Comparison of ENCODE assay signal across 9 mouse cellular contexts in genomic region chr13:55591961-55592490, GRCm38 (mm10). TPM values are rescaled to one million over a fixed set of nuclear protein-coding genes. Genes with fewer than 3 reads are reported as not detected.
A peak's percentile ranks its signal among the peaks of the same experiment; 100 is the strongest.
DNase-seq lines count a peak whose midpoint lies in the region; ATAC-seq and TF ChIP-seq lines count a peak whose summit lies in the region.
"Had no signal": no experiment of that assay in that cellular context is flagged by ENCODE, and none has a peak within 500 bp of the region (broad histone marks: within the 10 kb centered on the region; RNA-seq: fewer than 3 reads in every experiment).

No protein-coding gene starts in this region.

- no peak overlapping the region for H3K9ac ChIP-seq in neural tube, embryonic 11.5 days (ENCODE audit: low read length)
- no peak overlapping the region for H3K9ac ChIP-seq in hindbrain, embryonic 15.5 days
- no peak overlapping the region for H3K9ac ChIP-seq in limb, embryonic 12.5 days (replicated peaks)
- H3K9ac ChIP-seq in stomach, postnatal 0 days (ENCODE audit: low read length) = no peak overlapping the region

- no peak for DNase-seq in neural tube, embryonic 11.5 days (ENCODE audit: low spot score)
- no peak for DNase-seq in neural tube, embryonic 10.5 days (ENCODE audit: extremely low spot score, low spot score)
- no peak for DNase-seq in stomach, postnatal 0 days (ENCODE audit: low spot score)
- no peak for DNase-seq in adrenal gland, adult 18-20 months (ENCODE audit: low spot score in 2 of 2)
- no peak for DNase-seq in ovary, postnatal 14 days (ENCODE audit: low spot score)
- DNase-seq: right cerebral cortex, postnatal 25 days had no signal

- H3K4me1 ChIP-seq in neural tube, embryonic 11.5 days (ENCODE audit: control insufficient read depth, insufficient read depth, low read length) = no peaks in the 10 kb centered on the region
- H3K4me1 ChIP-seq in hindbrain, embryonic 15.5 days (replicated peaks) = peaks cover 24% of the 10 kb centered on the region
- H3K4me1 ChIP-seq in limb, embryonic 12.5 days (replicated peaks) = peaks cover 12% of the 10 kb centered on the region
- H3K4me1 ChIP-seq in stomach, postnatal 0 days (replicated peaks; ENCODE audit: control insufficient read depth, insufficient read depth) = no peaks in the 10 kb centered on the region

- H3K4me3 ChIP-seq in neural tube, embryonic 11.5 days (ENCODE audit: low read depth, low read length) = no peak overlapping the region
- no peak overlapping the region for H3K4me3 ChIP-seq in hindbrain, embryonic 15.5 days
- H3K4me3 ChIP-seq in limb, embryonic 12.5 days (replicated peaks) = no peak overlapping the region
- no peak overlapping the region for H3K4me3 ChIP-seq in stomach, postnatal 0 days (ENCODE audit: low read depth, low read length)

- no peak for TF ChIP-seq CTCF in stomach, postnatal 0 days (IDR thresholded peaks at IDR 0.05; ENCODE audit: low read depth)

- H3K9me3 ChIP-seq in neural tube, embryonic 11.5 days (ENCODE audit: control insufficient read depth, low read length) = no peaks in the 10 kb centered on the region
- H3K9me3 ChIP-seq in hindbrain, embryonic 15.5 days = no peaks in the 10 kb centered on the region
- no peaks in the 10 kb centered on the region for H3K9me3 ChIP-seq in limb, embryonic 12.5 days
- no peaks in the 10 kb centered on the region for H3K9me3 ChIP-seq in stomach, postnatal 0 days (ENCODE audit: control insufficient read depth, low read length)
- H3K9me3 ChIP-seq: heart, embryonic 15.5 days had no signal

- ATAC-seq in neural tube, embryonic 11.5 days (ENCODE audit: insufficient read depth, low FRiP score, low TSS enrichment) = 0 out of 2 replicates have a peak, but pooled peaks have one; percentile 45
- no peak for ATAC-seq in hindbrain, embryonic 15.5 days (ENCODE audit: low FRiP score, low read depth)
- peak; percentile 28; the same call in 1 of the 2 replicates for ATAC-seq in limb, embryonic 12.5 days (ENCODE audit: insufficient number of reproducible peaks, insufficient read depth, low FRiP score, low TSS enrichment, low read depth)
- peak; percentile 11; the same call in 1 of the 2 replicates for ATAC-seq in stomach, postnatal 0 days (ENCODE audit: low FRiP score, low TSS enrichment)

- no peak overlapping the region for H3K27ac ChIP-seq in neural tube, embryonic 11.5 days (ENCODE audit: low read depth, low read length)
- H3K27ac ChIP-seq in hindbrain, embryonic 15.5 days (replicated peaks) = peak overlapping the region; percentile 87; the same call in 1 of the 2 replicates
- H3K27ac ChIP-seq in limb, embryonic 12.5 days = no peak overlapping the region
- H3K27ac ChIP-seq in stomach, postnatal 0 days (replicated peaks) = no peak overlapping the region
- H3K27ac ChIP-seq: heart, embryonic 15.5 days had no signal

- TF ChIP-seq EP300 in stomach, postnatal 0 days (optimal IDR thresholded peaks at IDR 0.05) = no peak

- peaks cover 14% of the 10 kb centered on the region for H3K36me3 ChIP-seq in neural tube, embryonic 11.5 days (ENCODE audit: control insufficient read depth, insufficient read depth, low read length)
- peaks cover 25% of the 10 kb centered on the region for H3K36me3 ChIP-seq in hindbrain, embryonic 15.5 days
- peaks cover 28% of the 10 kb centered on the region for H3K36me3 ChIP-seq in limb, embryonic 12.5 days
- peaks cover 17% of the 10 kb centered on the region for H3K36me3 ChIP-seq in stomach, postnatal 0 days (ENCODE audit: control insufficient read depth, insufficient read depth, low read length)

- no peaks in the 10 kb centered on the region for H3K27me3 ChIP-seq in neural tube, embryonic 11.5 days (ENCODE audit: control insufficient read depth, insufficient read depth, low read length)
- H3K27me3 ChIP-seq in hindbrain, embryonic 15.5 days = no peaks in the 10 kb centered on the region
- no peaks in the 10 kb centered on the region; the same call in 1 of the 2 replicates for H3K27me3 ChIP-seq in limb, embryonic 12.5 days
- no peaks in the 10 kb centered on the region for H3K27me3 ChIP-seq in stomach, postnatal 0 days (ENCODE audit: control insufficient read depth, insufficient read depth, low read length)
- H3K27me3 ChIP-seq: heart, embryonic 15.5 days had no signal

- H3K4me2 ChIP-seq in neural tube, embryonic 11.5 days (ENCODE audit: low read depth) = no peak overlapping the region
- peak overlapping the region; percentile 74; the same call in 1 of the 2 replicates for H3K4me2 ChIP-seq in hindbrain, embryonic 15.5 days
- peak overlapping the region; percentile 76; the same call in 1 of the 2 replicates for H3K4me2 ChIP-seq in limb, embryonic 12.5 days
- H3K4me2 ChIP-seq in stomach, postnatal 0 days (replicated peaks; ENCODE audit: low read depth) = no peak overlapping the region

- WGBS in neural tube, embryonic 11.5 days = 65% methylated on average over 4 of the region's 4 CpGs
- 74% methylated on average over 4 of the region's 4 CpGs for WGBS in hindbrain, embryonic 15.5 days
- 67% methylated on average over 4 of the region's 4 CpGs for WGBS in limb, embryonic 12.5 days
- 72% methylated on average over 4 of the region's 4 CpGs for WGBS in stomach, postnatal 0 days

RNA-seq across cellular contexts. Expression of gene B4galt7, which starts 7.7 kb away (rescaled TPM):
- polyA plus RNA-seq in neural tube, embryonic 11.5 days (2014; fragmentation: Nextera tagmentation; extraction: Ambion mirVana) = 21.7 and 22.0 TPM in 2 replicates
- 44.8 and 46.0 TPM in 2 replicates for polyA plus RNA-seq in hindbrain, embryonic 15.5 days (2015; fragmentation: Nextera tagmentation; extraction: Ambion mirVana)
- polyA plus RNA-seq in limb, embryonic 12.5 days (2016; fragmentation: Nextera tagmentation; extraction: Ambion mirVana) = 31.5 and 34.7 TPM in 2 replicates
- polyA plus RNA-seq in stomach, postnatal 0 days (2015; fragmentation: Nextera tagmentation; extraction: Ambion mirVana) = 15.9 and 16.0 TPM in 2 replicates
- 10 to 100 TPM; 11.7 to 16.1 TPM for total RNA-seq in adrenal gland, adult 18-20 months (2021)

RNA-seq across cellular contexts. Expression of gene Tmed9, which starts 18.5 kb away (rescaled TPM):
- 51.6 and 59.0 TPM in 2 replicates for polyA plus RNA-seq in neural tube, embryonic 11.5 days (2014; fragmentation: Nextera tagmentation; extraction: Ambion mirVana)
- polyA plus RNA-seq in hindbrain, embryonic 15.5 days (2015; fragmentation: Nextera tagmentation; extraction: Ambion mirVana) = 98.0 and 101 TPM in 2 replicates
- polyA plus RNA-seq in limb, embryonic 12.5 days (2016; fragmentation: Nextera tagmentation; extraction: Ambion mirVana) = 122 and 133 TPM in 2 replicates
- polyA plus RNA-seq in stomach, postnatal 0 days (2015; fragmentation: Nextera tagmentation; extraction: Ambion mirVana) = 123 and 136 TPM in 2 replicates
- 100 to 1,000 TPM; 141 to 184 TPM for total RNA-seq in adrenal gland, adult 18-20 months (2021)

RNA-seq across cellular contexts. Expression of gene Fam193b, which starts 21.1 kb away (rescaled TPM):
- polyA plus RNA-seq in neural tube, embryonic 11.5 days (2014; fragmentation: Nextera tagmentation; extraction: Ambion mirVana) = 44.6 and 51.0 TPM in 2 replicates
- 52.9 and 54.8 TPM in 2 replicates for polyA plus RNA-seq in hindbrain, embryonic 15.5 days (2015; fragmentation: Nextera tagmentation; extraction: Ambion mirVana)
- 65.1 and 69.4 TPM in 2 replicates for polyA plus RNA-seq in limb, embryonic 12.5 days (2016; fragmentation: Nextera tagmentation; extraction: Ambion mirVana)
- polyA plus RNA-seq in stomach, postnatal 0 days (2015; fragmentation: Nextera tagmentation; extraction: Ambion mirVana) = 10.2 and 11.1 TPM in 2 replicates
- total RNA-seq in adrenal gland, adult 18-20 months (2021) = 10 to 100 TPM; 45.5 to 52.7 TPM

RNA-seq across cellular contexts. Expression of gene Caml, which starts 30.8 kb away (rescaled TPM):
- 68.0 and 69.2 TPM in 2 replicates for polyA plus RNA-seq in neural tube, embryonic 11.5 days (2014; fragmentation: Nextera tagmentation; extraction: Ambion mirVana)
- 98.6 and 103 TPM in 2 replicates for polyA plus RNA-seq in hindbrain, embryonic 15.5 days (2015; fragmentation: Nextera tagmentation; extraction: Ambion mirVana)
- polyA plus RNA-seq in limb, embryonic 12.5 days (2016; fragmentation: Nextera tagmentation; extraction: Ambion mirVana) = 59.1 and 60.5 TPM in 2 replicates
- polyA plus RNA-seq in stomach, postnatal 0 days (2015; fragmentation: Nextera tagmentation; extraction: Ambion mirVana) = 32.0 and 33.0 TPM in 2 replicates
- total RNA-seq in adrenal gland, adult 18-20 months (2021) = 10 to 100 TPM; 27.4 to 32.4 TPM

RNA-seq across cellular contexts. Expression of gene Ddx46, which starts 42.8 kb away (rescaled TPM):
- polyA plus RNA-seq in neural tube, embryonic 11.5 days (2014; fragmentation: Nextera tagmentation; extraction: Ambion mirVana) = 52.9 and 53.4 TPM in 2 replicates
- polyA plus RNA-seq in hindbrain, embryonic 15.5 days (2015; fragmentation: Nextera tagmentation; extraction: Ambion mirVana) = 23.9 and 24.1 TPM in 2 replicates
- polyA plus RNA-seq in limb, embryonic 12.5 days (2016; fragmentation: Nextera tagmentation; extraction: Ambion mirVana) = 45.1 and 45.3 TPM in 2 replicates
- polyA plus RNA-seq in stomach, postnatal 0 days (2015; fragmentation: Nextera tagmentation; extraction: Ambion mirVana) = 14.9 and 15.2 TPM in 2 replicates
- total RNA-seq in adrenal gland, adult 18-20 months (2021) = 10 to 100 TPM; 24.0 to 36.4 TPM

Comparison
In these comparisons a context has a peak if more than half of its experiments do, and no peak if none do; other contexts are left out.
1. H3K4me2 ChIP-seq: peak in hindbrain, embryonic 15.5 days (single experiment) and limb, embryonic 12.5 days (single experiment); none in neural tube, embryonic 11.5 days (single experiment) and stomach, postnatal 0 days (single experiment).